9 mouse cellular contexts compared by ENCODE assay signal in the genomic region with DNA sequence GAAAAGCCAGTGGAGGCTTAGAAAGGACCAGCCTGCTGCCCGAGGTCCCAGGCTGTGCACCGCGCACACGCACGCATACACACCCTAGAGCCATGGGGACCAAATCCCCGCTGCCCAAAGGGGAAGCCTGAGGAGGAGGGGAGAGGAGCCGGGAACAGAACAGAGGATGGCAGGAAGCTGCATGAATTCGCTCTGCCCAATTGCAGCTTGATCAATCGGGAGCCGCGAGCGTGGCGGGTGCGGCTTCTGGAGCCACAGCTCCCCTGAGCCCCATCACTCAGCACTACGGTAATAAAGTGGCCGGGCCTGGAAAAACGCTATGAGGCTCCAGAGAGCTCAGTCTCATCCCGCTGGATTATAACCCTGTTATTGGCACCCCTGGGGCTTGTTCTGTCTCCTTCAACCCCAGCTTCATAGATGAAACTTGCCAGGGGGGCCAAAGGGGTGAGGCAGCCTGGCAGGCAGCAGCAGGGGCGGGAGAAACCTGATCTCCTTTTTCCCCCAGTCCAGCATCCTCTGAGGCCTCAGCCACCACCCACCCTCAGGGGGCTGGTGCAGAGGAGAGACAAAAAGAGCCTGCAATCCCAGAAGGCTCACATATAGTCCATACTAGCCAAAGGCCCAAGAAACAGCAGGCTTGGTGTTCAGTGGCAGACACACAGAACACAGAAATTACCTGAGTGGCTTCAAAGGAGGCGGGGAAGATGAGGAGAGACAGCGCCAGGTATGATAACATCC. TPM values are rescaled to one million over a fixed set of nuclear protein-coding genes. Genes with fewer than 3 reads are reported as not detected.
DNase-seq lines count a peak whose midpoint lies in the region; ATAC-seq and TF ChIP-seq lines count a peak whose summit lies in the region.
"Had no signal": no experiment of that assay in that cellular context is flagged by ENCODE, and none has a peak within 500 bp of the region (broad histone marks: within the 10 kb centered on the region; RNA-seq: fewer than 3 reads in every experiment).

No protein-coding gene starts in this region.

- H3K9me3 ChIP-seq in ES-Bruce4 (replicated peaks; ENCODE audit: control insufficient read depth, insufficient read depth, low read length, poor library complexity, severe bottlenecking), result no peaks in the 10 kb centered on the region
- H3K9me3 ChIP-seq in forebrain, embryonic 11.5 days (ENCODE audit: control insufficient read depth, low read length), result no peaks in the 10 kb centered on the region
- no peaks in the 10 kb centered on the region for H3K9me3 ChIP-seq in limb, embryonic 14.5 days (ENCODE audit: control insufficient read depth, low read length)

- WGBS in forebrain, embryonic 11.5 days, result 13% methylated on average over 21 of the region's 21 CpGs
- WGBS in limb, embryonic 14.5 days, result 13% methylated on average over 15 of the region's 21 CpGs

- H3K4me2 ChIP-seq in forebrain, embryonic 11.5 days (ENCODE audit: low read depth, low read length, severe bottlenecking), result peak overlapping the region; percentile 41
- H3K4me2 ChIP-seq in limb, embryonic 14.5 days (replicated peaks; ENCODE audit: low read depth, low read length, severe bottlenecking), result peak overlapping the region; percentile 37

- TF ChIP-seq POLR2A in ES-Bruce4 (IDR thresholded peaks at IDR 0.05; ENCODE audit: insufficient read depth, low read length), result no peak
- no peak for TF ChIP-seq POLR2A in limb, embryonic 14.5 days (IDR thresholded peaks at IDR 0.05; ENCODE audit: borderline replicate concordance, extremely low read depth, insufficient read depth, insufficient read length)

- H3K27ac ChIP-seq in gastrocnemius, adult 2 months, result no peak overlapping the region
- H3K27ac ChIP-seq in ES-Bruce4 (ENCODE audit: insufficient read depth, low read length), result no peak overlapping the region
- H3K27ac ChIP-seq in forebrain, embryonic 11.5 days (ENCODE audit: low read depth, low read length), result no peak overlapping the region
- no peak overlapping the region for H3K27ac ChIP-seq in limb, embryonic 14.5 days (replicated peaks; ENCODE audit: low read depth, low read length)

- H3K9ac ChIP-seq in ES-Bruce4 (ENCODE audit: low read depth, poor library complexity, severe bottlenecking), result peak overlapping the region; percentile 26; the same call in 1 of the 2 replicates
- peak overlapping the region; percentile 1; the same call in 1 of the 2 replicates for H3K9ac ChIP-seq in forebrain, embryonic 11.5 days (ENCODE audit: low read length)
- peak overlapping the region; percentile 28 for H3K9ac ChIP-seq in limb, embryonic 14.5 days (ENCODE audit: low read depth, low read length, severe bottlenecking)

- no peaks in the 10 kb centered on the region for H3K27me3 ChIP-seq in ES-Bruce4 (ENCODE audit: control insufficient read depth, insufficient read depth, low read length, poor library complexity, severe bottlenecking)
- peaks cover 5% of the 10 kb centered on the region for H3K27me3 ChIP-seq in forebrain, embryonic 11.5 days (ENCODE audit: control insufficient read depth, insufficient read depth, low read length)
- 0 out of 2 replicates have a peak, but pooled peaks cover 4% of the 10 kb centered on the region for H3K27me3 ChIP-seq in limb, embryonic 14.5 days (ENCODE audit: control insufficient read depth, insufficient read depth, low read length)

- no peak for DNase-seq in gastrocnemius, adult 2 months
- no peak for DNase-seq in gastrocnemius, postnatal 10 days
- no peak for DNase-seq in forebrain, embryonic 11.5 days (ENCODE audit: low spot score)
- no peak for DNase-seq in limb, embryonic 14.5 days (ENCODE audit: low spot score)
- DNase-seq in natural killer cell, adult 2 months (ENCODE audit: low spot score in 2 of 2), result no peak
- DNase-seq: lung, adult 2 months had no signal

- TF ChIP-seq CTCF in gastrocnemius, adult 2 months (IDR thresholded peaks at IDR 0.05), result no peak
- TF ChIP-seq CTCF in ES-Bruce4 (IDR thresholded peaks at IDR 0.05; ENCODE audit: low read depth, low read length), result no peak

- no peaks in the 10 kb centered on the region for H3K36me3 ChIP-seq in ES-Bruce4 (ENCODE audit: control insufficient read depth, insufficient read depth, low read length, poor library complexity, severe bottlenecking)
- H3K36me3 ChIP-seq in forebrain, embryonic 11.5 days (ENCODE audit: control insufficient read depth, insufficient read depth, low read length), result no peaks in the 10 kb centered on the region
- H3K36me3 ChIP-seq in limb, embryonic 14.5 days (ENCODE audit: control insufficient read depth, insufficient read depth, low read length), result no peaks in the 10 kb centered on the region

- 0 out of 2 replicates have a peak, but pooled peaks have one; percentile 15 for ATAC-seq in forebrain, embryonic 11.5 days (replicated peaks; ENCODE audit: low FRiP score)
- no peak for ATAC-seq in limb, embryonic 14.5 days (ENCODE audit: low FRiP score, low read depth)
- ATAC-seq in inflammation-experienced regulatory T-cells, adult 6 months, result no peak
- ATAC-seq in erythroid progenitor cell, adult 5-6 weeks (replicated peaks; ENCODE audit: low FRiP score, poor library complexity, severe bottlenecking), result no peak

- TF ChIP-seq EP300 in ES-Bruce4 (IDR thresholded peaks at IDR 0.05; ENCODE audit: insufficient read depth, low read depth, low read length), result no peak

- no peaks in the 10 kb centered on the region for H3K4me1 ChIP-seq in ES-Bruce4 (ENCODE audit: control insufficient read depth, insufficient read depth, low read length)
- peaks cover 5% of the 10 kb centered on the region; the same call in 1 of the 2 replicates for H3K4me1 ChIP-seq in forebrain, embryonic 11.5 days (replicated peaks; ENCODE audit: control insufficient read depth, insufficient read depth, low read length)
- 0 out of 2 replicates have a peak, but pooled peaks cover 8% of the 10 kb centered on the region for H3K4me1 ChIP-seq in limb, embryonic 14.5 days (ENCODE audit: control insufficient read depth, insufficient read depth, low read length)

- H3K4me3 ChIP-seq in gastrocnemius, adult 2 months, result peak overlapping the region; percentile 44
- peak overlapping the region; percentile 57 for H3K4me3 ChIP-seq in ES-Bruce4 (ENCODE audit: low read depth, low read length)
- H3K4me3 ChIP-seq in forebrain, embryonic 11.5 days (ENCODE audit: low read depth, low read length), result peak overlapping the region; percentile 1
- H3K4me3 ChIP-seq in limb, embryonic 14.5 days (replicated peaks; ENCODE audit: low read length), result peak overlapping the region; percentile 16; the same call in 1 of the 2 replicates

- intact Hi-C loops in gastrocnemius, adult 2 months (cut with DNase I), result loop anchor here (10.0 kb wide), 1 partner anchor 101 kb away; no protein-coding TSS in a partner anchor

RNA-seq across cellular contexts. Expression of a gene that starts 29.4 kb away (rescaled TPM):
- total RNA-seq in gastrocnemius, adult 2 months (2021), result under 1 TPM; 0.17 to 0.48 TPM
- total RNA-seq in gastrocnemius, postnatal 10 days (2021), result 1 to 10 TPM; 2.0 to 2.6 TPM
- polyA plus RNA-seq in ES-Bruce4 (2011; ENCODE audit: insufficient read depth, insufficient read length, low read depth, missing spikeins), result 1.0 and 1.7 TPM in 2 replicates
- polyA plus RNA-seq in forebrain, embryonic 11.5 days (2014; fragmentation: Nextera tagmentation; extraction: Ambion mirVana), result 2.5 and 3.2 TPM in 2 replicates
- polyA plus RNA-seq in limb, embryonic 14.5 days (2012; rRNA removed), result 21.0 and 29.9 TPM in 2 replicates
- polyA plus RNA-seq in limb, embryonic 14.5 days (2014; fragmentation: Nextera tagmentation; extraction: Ambion mirVana), result 5.4 and 5.5 TPM in 2 replicates
- not detected for polyA plus RNA-seq in inflammation-experienced regulatory T-cells, adult 6 months (2017; shearing (Covaris generic))
- total RNA-seq in erythroid progenitor cell, adult 5-6 weeks (2015; ENCODE audit: low replicate concordance), result not detected in 2 replicates
- not detected in 2 replicates for total RNA-seq in erythroid progenitor cell, adult 5-6 weeks (2017; ENCODE audit: low replicate concordance)

RNA-seq across cellular contexts. Expression of a gene that starts 38.8 kb away (rescaled TPM):
- under 1 TPM in 1 of 2 experiments, not detected in 1; 0.22 TPM for total RNA-seq in gastrocnemius, adult 2 months (2021)
- total RNA-seq in gastrocnemius, postnatal 10 days (2021), result under 1 TPM; 0.72 to 0.82 TPM
- not detected in 2 replicates for polyA plus RNA-seq in ES-Bruce4 (2011; ENCODE audit: insufficient read depth, insufficient read length, low read depth, missing spikeins)
- polyA plus RNA-seq in forebrain, embryonic 11.5 days (2014; fragmentation: Nextera tagmentation; extraction: Ambion mirVana), result not detected in 2 replicates
- polyA plus RNA-seq in limb, embryonic 14.5 days (2012; rRNA removed), result 2.6 and 2.9 TPM in 2 replicates
- 1.7 and 1.8 TPM in 2 replicates for polyA plus RNA-seq in limb, embryonic 14.5 days (2014; fragmentation: Nextera tagmentation; extraction: Ambion mirVana)
- polyA plus RNA-seq in inflammation-experienced regulatory T-cells, adult 6 months (2017; shearing (Covaris generic)), result not detected
- not detected in 2 replicates for total RNA-seq in erythroid progenitor cell, adult 5-6 weeks (2015; ENCODE audit: low replicate concordance)
- total RNA-seq in erythroid progenitor cell, adult 5-6 weeks (2017; ENCODE audit: low replicate concordance), result not detected in 2 replicates

RNA-seq across cellular contexts. Expression of a gene that starts 39.2 kb away (rescaled TPM):
- 1 to 10 TPM; 5.7 to 6.0 TPM for total RNA-seq in gastrocnemius, adult 2 months (2021)
- 10 to 100 TPM; 22.0 to 31.7 TPM for total RNA-seq in gastrocnemius, postnatal 10 days (2021)
- 0.48 and 0.53 TPM in 2 replicates for polyA plus RNA-seq in ES-Bruce4 (2011; ENCODE audit: insufficient read depth, insufficient read length, low read depth, missing spikeins)
- polyA plus RNA-seq in forebrain, embryonic 11.5 days (2014; fragmentation: Nextera tagmentation; extraction: Ambion mirVana), result 1.4 and 2.0 TPM in 2 replicates
- polyA plus RNA-seq in limb, embryonic 14.5 days (2012; rRNA removed), result 59.9 and 80.6 TPM in 2 replicates
- 47.1 and 49.2 TPM in 2 replicates for polyA plus RNA-seq in limb, embryonic 14.5 days (2014; fragmentation: Nextera tagmentation; extraction: Ambion mirVana)
- polyA plus RNA-seq in inflammation-experienced regulatory T-cells, adult 6 months (2017; shearing (Covaris generic)), result not detected
- not detected in 2 replicates for total RNA-seq in erythroid progenitor cell, adult 5-6 weeks (2015; ENCODE audit: low replicate concordance)
- total RNA-seq in erythroid progenitor cell, adult 5-6 weeks (2017; ENCODE audit: low replicate concordance), result not detected in 2 replicates

Comparison
In these comparisons a context has a peak if more than half of its experiments do, and no peak if none do; other contexts are left out.
1. H3K4me3 ChIP-seq: peak in every context shown above with its lines; median percentile 57 in ES-Bruce4; 44 in gastrocnemius, adult 2 months; 16 in limb, embryonic 14.5 days; 1 in forebrain, embryonic 11.5 days.
2. RNA of a gene that starts 39.2 kb away (polyA plus RNA-seq): 47.1 to 80.6 TPM in limb, embryonic 14.5 days; 1.4 to 2.0 TPM in forebrain, embryonic 11.5 days, 0.48 to 0.53 TPM in ES-Bruce4 and not detected in inflammation-experienced regulatory T-cells, adult 6 months; every median in the first group is over 10 times any median in the second.
3. Peak in every context shown above with its lines, with median percentiles within 50 percentile points of each other: H3K9ac ChIP-seq.